Mouse (Mus musculus) G1E (cell line): ENCODE data around the gene Hcst. TPM values are rescaled to one million over a fixed set of nuclear protein-coding genes. Genes with fewer than 3 reads are reported as not detected.

Source experiments
- ATAC-seq: 2 replicates; pipeline ENCODE4 v1.8.0; 2016; ENCODE audit warnings: mild to moderate bottlenecking; ENCODE audit not compliant: insufficient number of reproducible peaks, poor library complexity, low FRiP score, severe bottlenecking; ENCODE audit errors: extremely low read depth
- DNase-seq: peaks from one replicate; pipeline ENCODE4 v3.0.0; 2012; ENCODE audit warnings: low spot score
- H3K27me3 ChIP-seq: 2 replicates; pipeline ENCODE4 v1.6.1; 2012; ENCODE audit warnings: mild to moderate bottlenecking, low read length, inconsistent platforms; ENCODE audit not compliant: insufficient read depth
- H3K36me3 ChIP-seq: replicated peaks from 2 replicates; pipeline ENCODE3; 2012; ENCODE audit warnings: mild to moderate bottlenecking, inconsistent platforms
- H3K4me1 ChIP-seq: 2 replicates; pipeline ENCODE4 v1.6.1; 2012; ENCODE audit warnings: low read depth, low read length, inconsistent platforms, mixed read lengths; ENCODE audit not compliant: insufficient read depth
- H3K4me3 ChIP-seq: 2 replicates; pipeline ENCODE4 v1.5.1; 2012; ENCODE audit warnings: low read depth, mild to moderate bottlenecking, inconsistent platforms, low read length, moderate library complexity, mixed read lengths
- H3K9me3 ChIP-seq: replicated peaks from 2 replicates; pipeline ENCODE4 v1.6.1; 2012; ENCODE audit warnings: inconsistent platforms
- CTCF ChIP-seq: IDR thresholded peaks from 2 replicates; pipeline ENCODE4 v1.5.1; 2012; ENCODE audit warnings: low read depth, low read length, inconsistent platforms, mixed read lengths
- GATA1 ChIP-seq: IDR thresholded peaks from 2 replicates; pipeline ENCODE4 v1.6.1; 2012; ENCODE audit warnings: borderline replicate concordance, low read length, inconsistent platforms, mixed read lengths
- GATA2 ChIP-seq: IDR thresholded peaks from 2 replicates; pipeline ENCODE4 v1.6.1; 2012; ENCODE audit warnings: low read depth, low read length, inconsistent platforms, borderline replicate concordance
- POLR2AphosphoS5 ChIP-seq: IDR thresholded peaks from 2 replicates; pipeline ENCODE4 v1.6.1; 2012; ENCODE audit warnings: low read depth, low read length, inconsistent platforms; ENCODE audit not compliant: insufficient replicate concordance
- TAL1 ChIP-seq: conservative IDR thresholded peaks from 2 replicates; pipeline ENCODE4 v1.6.1; 2012; ENCODE audit warnings: low read depth, low read length, inconsistent platforms, mixed read lengths
- polyA plus RNA-seq: library from polyadenylated mRNA; stranded (reverse); fragments of >175 nt; gene quantifications from 2 replicates; pipeline ENCODE4 v1.2.3, GENCODE M21; 2012
- total RNA-seq, 2 experiments: library from RNA; stranded (forward) in 1 of 2; stranded (reverse) in 1 of 2; fragments of 200-1000 nt in 1 of 2; fragments of >200 nt in 1 of 2; fragmentation: Nextera tagmentation in 1 of 2; gene quantifications; 2 replicates each; pipeline ENCODE4 v1.2.3; 2014 to 2017

Gene Hcst
- not detected in 2 replicates for total RNA-seq (2014; fragmentation: Nextera tagmentation)
- total RNA-seq (2017), result 2.6 and 3.1 TPM in 2 replicates
- polyA plus RNA-seq, result 0.25 and 0.55 TPM in 2 replicates

DNA sequence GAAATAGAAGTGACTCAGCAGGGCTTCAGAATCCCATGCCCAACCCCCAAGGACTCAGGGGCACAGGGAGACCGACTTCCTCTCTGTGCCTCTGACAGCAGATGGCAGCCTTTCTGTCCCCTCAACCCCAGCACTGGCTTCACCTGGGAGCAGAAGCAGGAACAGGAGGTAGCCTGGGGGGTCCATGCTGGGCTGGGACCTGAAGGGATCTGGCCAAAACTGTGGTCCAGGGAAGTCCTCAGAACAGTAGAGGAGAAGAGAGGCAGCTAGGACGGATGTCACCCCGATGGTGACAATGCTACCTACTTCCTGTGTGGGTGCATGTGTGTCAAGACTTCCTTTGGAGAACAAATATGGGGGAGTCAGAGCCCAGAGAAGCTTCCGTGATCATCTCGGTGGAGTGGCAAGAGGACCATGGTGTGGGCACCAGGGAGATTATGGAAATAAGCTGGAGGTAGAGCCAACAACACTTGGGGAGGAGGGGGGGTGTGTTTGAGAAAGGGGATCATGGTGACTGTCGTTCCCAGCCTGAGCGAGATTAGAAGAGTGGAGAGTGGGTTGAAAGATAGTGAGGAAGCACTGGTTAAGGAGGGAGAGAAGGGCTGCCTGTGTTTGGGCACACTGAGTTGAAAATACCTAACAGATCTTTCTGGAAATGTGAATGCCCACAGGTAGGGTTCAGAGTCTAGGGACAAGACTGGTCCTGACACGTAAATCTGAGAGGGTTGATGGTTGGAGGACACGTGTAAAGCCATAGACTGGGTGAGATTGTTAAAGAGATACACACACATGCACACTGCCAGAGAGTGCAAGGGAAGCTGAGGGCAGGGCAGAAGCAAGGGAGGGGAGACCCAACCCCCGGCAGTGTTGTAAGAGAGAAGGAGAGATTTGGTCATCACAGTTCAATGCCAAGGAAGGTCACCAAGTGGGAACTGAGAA is at the start of gene Hcst:
TSS of gene Hcst (minus strand) at position 294 of the 939 bp plus-strand sequence.
- peak; percentile 61 for ATAC-seq
- peak; percentile 43 for DNase-seq

DNA sequence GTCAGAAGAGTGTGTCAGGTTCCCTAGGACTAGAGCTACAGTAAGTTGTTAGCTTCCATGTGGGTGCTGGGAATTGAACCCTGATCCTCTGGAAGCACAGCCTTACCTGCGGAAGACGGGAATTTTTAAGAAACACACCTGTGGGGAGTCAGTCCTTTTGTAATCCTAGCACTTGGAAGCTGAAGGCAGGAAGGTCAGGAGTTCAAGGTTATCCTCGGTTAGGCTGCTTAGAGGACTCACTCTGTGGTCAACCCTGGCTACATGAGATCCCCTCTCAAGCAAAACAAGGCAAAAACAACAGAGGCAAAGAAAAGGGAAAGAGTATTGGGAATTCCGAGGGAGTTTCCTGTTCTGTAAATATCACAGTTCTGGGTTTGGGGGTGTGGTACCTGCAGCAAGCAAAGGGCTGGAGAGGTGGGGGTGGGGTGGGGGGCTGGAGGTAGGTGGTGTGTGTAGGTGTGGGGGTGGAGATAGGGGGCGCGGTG is 45.2 kb upstream of the Hcst start:
- H3K27me3 ChIP-seq, result peaks cover 11% of the 10 kb centered on the region; the same call in 1 of the 2 replicates
- H3K4me3 ChIP-seq, result no peak overlapping the region
- TF ChIP-seq GATA2 (no peak), GATA1 (no peak)
- no peaks in the 10 kb centered on the region for H3K4me1 ChIP-seq
- no peak for ATAC-seq
- H3K9me3 ChIP-seq, result no peaks in the 10 kb centered on the region
- DNase-seq, result no peak
- H3K36me3 ChIP-seq, result no peaks in the 10 kb centered on the region

More for the DNA sequence above, at the start of gene Hcst:
- H3K36me3 ChIP-seq, result peaks cover 16% of the 10 kb centered on the region
- 0 out of 2 replicates have a peak, but pooled peaks cover 2% of the 10 kb centered on the region for H3K27me3 ChIP-seq
- peak within 1 kb of the TSS; percentile 51; the same call in 1 of the 2 replicates for H3K4me3 ChIP-seq
- H3K9me3 ChIP-seq, result no peaks in the 10 kb centered on the region
- no peak for TF ChIP-seq GATA2
- no peak for TF ChIP-seq TAL1
- TF ChIP-seq GATA1, result no peak
- TF ChIP-seq CTCF, result no peak
- TF ChIP-seq POLR2AphosphoS5, result no peak
- H3K4me1 ChIP-seq, result peaks cover 39% of the 10 kb centered on the region

DNA sequence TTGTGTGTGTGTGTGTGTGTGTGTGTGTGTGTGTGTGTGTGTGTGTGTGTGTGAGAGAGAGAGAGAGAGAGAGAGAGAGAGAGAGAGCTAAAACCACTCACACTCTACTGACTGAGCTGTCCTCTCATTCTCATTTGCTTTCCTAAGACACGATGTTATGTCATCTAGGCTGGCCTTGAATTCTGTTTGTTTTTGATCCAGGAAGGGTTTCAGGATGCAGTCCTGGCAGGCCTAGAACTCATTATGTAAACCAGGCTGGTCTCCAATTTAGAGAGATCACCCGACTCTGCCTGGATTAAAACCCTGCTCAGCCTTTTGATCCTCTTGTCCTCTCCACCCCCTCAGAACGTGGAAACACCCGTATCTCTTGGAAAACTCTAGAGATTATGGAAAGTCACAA is 44.3 kb upstream of the Hcst start:
- DNase-seq, result no peak
- H3K27me3 ChIP-seq, result peaks cover 13% of the 10 kb centered on the region; the same call in 1 of the 2 replicates
- ATAC-seq, result no peak
- TF ChIP-seq TAL1 (no peak), POLR2AphosphoS5 (no peak), CTCF (no peak), GATA1 (no peak), GATA2 (no peak)
- H3K4me3 ChIP-seq, result no peak overlapping the region
- no peaks in the 10 kb centered on the region for H3K36me3 ChIP-seq
- H3K4me1 ChIP-seq, result no peaks in the 10 kb centered on the region
- H3K9me3 ChIP-seq, result no peaks in the 10 kb centered on the region

DNA sequence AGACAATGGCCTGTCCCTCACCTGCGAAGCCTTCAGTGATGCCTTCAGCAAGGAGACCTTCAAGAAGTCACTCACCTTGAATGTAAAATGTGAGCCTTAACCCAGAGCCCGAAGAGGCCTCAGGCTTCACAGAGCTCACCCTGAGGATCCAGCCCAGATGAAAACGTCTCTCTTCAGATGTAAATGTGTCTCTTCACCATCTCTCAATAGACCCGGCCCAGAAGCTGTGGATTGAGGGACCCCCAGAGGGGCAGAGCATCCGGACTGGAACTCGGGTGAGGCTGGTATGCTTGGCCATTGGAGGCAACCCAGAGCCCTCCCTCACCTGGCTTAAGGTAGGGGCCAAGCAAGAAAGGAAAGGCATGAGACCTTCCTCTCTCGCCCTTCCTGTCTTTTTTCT is 43.9 kb upstream of the Hcst start:
- H3K9me3 ChIP-seq, result no peaks in the 10 kb centered on the region
- peaks cover 13% of the 10 kb centered on the region; the same call in 1 of the 2 replicates for H3K27me3 ChIP-seq
- no peaks in the 10 kb centered on the region for H3K4me1 ChIP-seq
- ATAC-seq, result no peak
- no peaks in the 10 kb centered on the region for H3K36me3 ChIP-seq
- TF ChIP-seq TAL1 (no peak), POLR2AphosphoS5 (no peak), GATA2 (no peak), GATA1 (no peak), CTCF (no peak)
- no peak for DNase-seq
- H3K4me3 ChIP-seq, result no peak overlapping the region

DNA sequence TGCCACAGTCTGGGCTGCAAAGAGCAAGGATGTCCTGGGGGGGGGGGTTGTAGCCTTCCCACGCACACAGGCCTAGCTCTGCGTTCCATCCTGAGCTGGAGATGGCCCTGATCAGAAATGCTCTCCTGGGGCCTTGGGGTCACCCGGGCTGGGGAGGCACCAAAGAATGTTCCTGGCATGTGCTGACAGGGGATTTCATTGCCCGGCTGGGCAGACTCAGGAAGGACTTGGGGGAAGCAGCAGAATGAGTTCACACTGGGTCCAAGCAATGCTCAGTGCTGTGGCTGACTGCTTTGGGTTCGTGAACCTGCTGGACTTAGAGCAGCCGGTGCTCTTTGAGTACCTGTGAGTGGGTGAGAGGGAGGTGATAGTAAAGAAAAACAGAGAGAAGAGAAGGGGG is 39.8 kb upstream of the Hcst start:
- Histone ChIP-seq H3K4me1 (no peaks in the 10 kb centered on the region), H3K27me3 (peaks cover 25% of the 10 kb centered on the region), H3K4me3 (no peak overlapping the region), H3K9me3 (no peaks in the 10 kb centered on the region), H3K36me3 (no peaks in the 10 kb centered on the region)
- no peak for ATAC-seq
- no peak for TF ChIP-seq GATA1
- no peak for TF ChIP-seq TAL1
- TF ChIP-seq GATA2, result no peak
- no peak for TF ChIP-seq POLR2AphosphoS5
- TF ChIP-seq CTCF, result no peak
- no peak for DNase-seq

DNA sequence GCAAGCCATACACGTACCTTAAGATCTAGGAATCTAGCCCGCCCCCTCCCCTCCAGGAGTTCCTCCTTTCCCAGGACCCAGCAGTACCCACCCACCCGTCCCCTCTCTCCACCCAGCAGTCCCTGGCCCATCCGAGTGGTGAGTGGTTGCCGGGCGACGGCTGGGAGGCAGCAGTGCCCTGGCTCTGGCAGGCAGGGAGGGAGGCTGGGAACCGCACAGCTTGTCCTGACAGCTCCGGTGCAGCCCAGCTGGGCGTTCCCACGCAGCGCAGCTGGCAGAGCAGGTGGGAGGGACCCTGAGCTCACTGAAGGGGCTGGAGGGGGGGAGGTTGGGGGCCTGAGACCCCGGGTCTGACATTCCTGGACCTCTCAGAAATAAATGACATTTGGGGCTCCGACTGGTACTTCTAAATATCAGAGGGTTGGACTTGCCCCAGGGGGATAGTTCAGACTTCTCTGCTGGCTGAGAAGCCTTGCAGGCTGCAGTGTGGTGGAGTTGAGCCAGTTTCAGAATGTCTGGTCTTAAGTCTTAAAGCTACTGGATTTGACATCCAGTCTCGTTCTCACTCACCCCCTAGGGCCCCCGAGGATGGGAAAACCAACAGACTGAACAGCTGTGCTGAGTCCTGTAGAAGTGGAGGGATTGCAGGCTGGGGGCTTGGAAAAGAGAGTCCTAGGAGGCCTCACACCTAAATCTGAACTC is 38.1 kb upstream of the Hcst start, which contains the start of the genes Kirrel2 and Nphs1:
TSS of gene Kirrel2 (minus strand) at position 62 of the 702 bp plus-strand sequence.
TSS of gene Nphs1 (plus strand) at position 687 of the 702 bp plus-strand sequence.
- TF ChIP-seq POLR2AphosphoS5, result no peak
- no peak for TF ChIP-seq GATA2
- no peak for TF ChIP-seq CTCF
- TF ChIP-seq GATA1, result no peak
- no peak for TF ChIP-seq TAL1
- H3K36me3 ChIP-seq, result no peaks in the 10 kb centered on the region

More for the DNA sequence above, 38.1 kb upstream of the Hcst start, which contains the start of the genes Kirrel2 and Nphs1:
- DNase-seq (no peak), ATAC-seq (no peak)
- no peaks in the 10 kb centered on the region for H3K4me1 ChIP-seq
- no peak within 1 kb of the TSS for H3K4me3 ChIP-seq
- peaks cover 25% of the 10 kb centered on the region for H3K27me3 ChIP-seq
- H3K9me3 ChIP-seq, result no peaks in the 10 kb centered on the region
